Mouse (Mus musculus) right cerebral cortex, postnatal 14 days (tissue): ENCODE results near the gene Cecr2.
"Not testable (repeated sequence)": the region's sequence is repeated elsewhere in the genome, so short reads cannot be mapped to it uniquely, and the experiment has no call there.

Source experiments
- DNase-seq: peaks from one replicate; pipeline ENCODE4 v3.0.0; 2022

Cecr2 gene

DNA sequence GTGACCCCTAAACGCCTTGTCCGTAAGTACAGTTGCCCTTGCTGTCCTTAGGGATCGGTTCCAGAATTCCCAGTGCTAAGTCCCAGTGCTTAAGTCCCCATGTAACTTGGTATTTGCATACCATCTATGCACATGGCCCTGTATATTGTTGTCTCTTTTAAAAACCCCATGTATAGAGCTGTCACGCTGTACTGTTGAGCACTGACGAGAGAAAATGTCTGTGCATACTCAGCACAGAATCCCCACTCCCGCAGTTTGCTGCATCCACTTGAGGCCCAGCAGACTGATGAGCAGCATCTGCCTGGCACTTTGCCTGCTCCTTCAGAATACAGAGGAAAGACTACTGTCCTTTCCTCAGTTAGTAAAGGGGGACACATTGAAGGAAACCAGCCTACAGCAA lies 107.6 kb downstream of the Cecr2 start:
- no peak for DNase-seq

DNA sequence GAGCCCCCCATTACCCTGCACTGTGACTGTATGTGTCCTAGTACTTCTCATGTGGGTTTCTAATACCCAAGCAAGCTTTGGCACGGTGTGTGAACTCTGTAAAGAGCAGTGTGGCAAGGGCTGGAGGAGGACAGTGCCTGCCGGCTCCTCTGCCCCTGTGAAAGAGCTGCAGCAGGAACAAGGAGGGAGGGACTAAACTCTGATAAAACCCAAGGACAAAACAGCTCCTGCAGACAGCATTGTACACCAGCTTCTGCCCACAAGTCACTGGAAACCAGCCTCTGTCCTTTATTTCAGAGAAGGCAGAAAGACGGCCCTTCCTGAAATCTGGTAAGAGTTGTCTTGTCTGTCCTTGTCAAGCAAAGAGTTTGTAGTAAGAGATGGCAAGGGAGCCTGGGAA lies 110.1 kb downstream of the Cecr2 start:
- DNase-seq, result no peak

DNA sequence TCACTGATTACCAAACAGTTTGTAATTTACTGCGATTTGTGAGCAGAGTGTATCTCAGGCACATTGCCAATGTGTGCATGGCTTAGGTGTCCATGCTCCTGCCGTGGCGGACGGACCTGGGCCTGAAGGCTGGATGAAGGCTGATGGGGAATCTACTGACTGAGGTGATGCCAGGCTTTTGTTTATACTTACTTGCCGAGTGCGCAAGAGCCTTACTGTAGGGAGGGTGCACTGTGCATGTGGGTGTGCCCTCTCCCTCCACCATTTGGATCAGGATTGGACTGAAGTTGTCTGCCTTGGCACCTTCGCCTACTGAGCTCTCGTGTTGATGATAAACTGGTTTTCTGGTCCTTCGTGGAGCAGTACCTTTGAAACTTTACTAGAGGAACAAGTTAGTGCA lies 111.4 kb downstream of the Cecr2 start:
- DNase-seq, result no peak

DNA sequence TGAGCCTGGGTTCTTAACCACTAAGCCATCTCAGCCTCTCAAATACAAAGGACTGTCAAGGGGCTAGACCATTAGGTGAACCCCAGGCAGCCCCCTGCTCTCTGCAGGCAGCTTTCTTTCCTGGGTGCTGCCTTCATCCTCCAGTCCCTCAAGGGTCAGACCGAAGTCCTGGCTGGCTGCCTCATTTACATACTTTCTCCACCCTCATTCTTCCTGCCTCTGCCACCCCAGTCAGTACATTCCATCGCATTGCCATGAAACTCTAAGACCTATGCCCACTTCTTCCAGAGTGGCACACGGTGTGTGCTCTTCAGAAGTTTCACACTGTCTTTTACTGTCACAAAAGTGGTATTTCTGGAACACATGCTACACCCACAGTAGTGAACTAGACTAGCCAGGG lies 112.1 kb downstream of the Cecr2 start:
- DNase-seq, result no peak

DNA sequence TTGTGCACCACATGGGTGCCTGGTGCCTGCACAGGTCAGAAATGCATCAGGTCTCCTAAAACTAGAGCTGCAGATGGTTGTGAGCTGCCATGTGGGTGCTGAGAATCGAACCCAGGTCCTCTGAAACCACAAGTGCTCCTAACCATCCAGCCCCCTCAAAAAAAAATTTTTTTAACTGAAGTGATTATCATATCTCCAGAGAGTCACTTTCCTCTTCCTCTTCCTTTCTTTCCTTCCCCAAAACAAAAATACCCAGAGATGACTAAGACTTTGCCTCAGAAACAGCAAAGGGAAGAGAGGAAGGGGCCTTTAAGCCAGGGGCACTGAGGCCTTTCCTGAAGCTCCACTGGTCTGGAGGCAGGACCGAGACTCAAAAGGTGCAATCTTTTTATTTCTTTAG lies 116.8 kb downstream of the Cecr2 start:
- DNase-seq, result no peak

DNA sequence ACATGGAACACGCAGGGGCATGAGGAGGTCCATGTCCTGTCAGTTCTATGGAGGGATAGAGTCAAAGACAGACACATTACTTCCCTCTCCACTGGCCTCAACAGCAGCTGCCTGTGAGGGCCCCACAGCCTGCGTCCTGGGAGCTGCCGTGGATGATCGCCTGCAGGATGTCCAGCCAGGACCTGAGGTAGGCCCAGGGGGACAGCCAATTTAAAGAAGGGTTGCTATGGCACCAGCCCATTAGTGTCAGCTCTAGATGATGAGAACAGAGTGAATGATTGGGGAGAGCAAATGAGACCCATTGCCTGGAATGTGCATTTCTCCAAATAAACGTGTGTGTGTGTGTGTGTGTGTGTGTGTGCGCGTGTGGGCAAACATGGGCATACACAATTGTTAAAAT lies 118.2 kb downstream of the Cecr2 start:
- DNase-seq, result no peak

DNA sequence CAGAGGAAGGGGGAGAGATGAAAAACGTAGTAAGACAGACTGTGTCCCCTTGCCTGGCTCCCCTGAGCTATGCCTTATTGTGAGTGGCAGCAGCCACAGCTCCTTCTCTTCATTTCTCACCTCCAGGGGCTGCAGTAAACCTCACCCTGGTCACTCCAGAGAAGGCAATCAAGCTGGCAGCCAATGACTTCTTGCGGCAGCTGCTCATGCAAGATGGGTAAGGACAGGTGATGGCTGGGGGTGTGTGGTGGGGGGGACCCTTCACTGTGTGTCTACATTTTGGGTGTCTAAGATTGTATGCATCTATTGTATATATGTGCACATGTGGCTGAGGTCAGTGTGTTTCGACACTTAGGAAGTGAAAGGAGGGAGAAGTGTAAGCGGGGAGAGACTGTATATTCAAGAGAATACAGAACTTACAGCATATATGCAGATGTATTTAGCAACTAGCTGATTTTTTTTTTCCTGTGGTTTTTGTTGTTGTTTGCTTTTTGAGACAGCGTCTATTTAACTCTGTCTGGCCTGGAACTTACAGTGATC lies 122.0 kb downstream of the Cecr2 start:
- DNase-seq, result no peak

DNA sequence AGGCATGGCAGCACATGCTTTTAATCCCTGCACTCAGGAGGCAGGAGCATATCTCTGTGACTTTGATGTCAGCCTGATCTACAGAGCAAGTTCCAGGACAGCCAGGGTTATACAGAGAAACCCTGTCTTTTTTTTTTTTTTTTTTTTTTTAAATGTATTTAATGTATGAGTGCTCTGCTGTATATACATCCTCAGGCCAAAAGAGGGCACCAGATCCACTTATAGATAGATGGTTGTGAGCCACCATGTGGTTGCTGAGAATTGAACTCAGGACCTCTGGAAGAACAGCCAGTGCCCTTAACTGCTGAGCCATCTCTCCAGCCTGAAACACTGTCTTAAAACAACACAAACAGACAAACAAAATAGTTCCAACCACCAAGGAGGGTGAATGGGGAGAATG lies 122.7 kb downstream of the Cecr2 start:
- no peak for DNase-seq

DNA sequence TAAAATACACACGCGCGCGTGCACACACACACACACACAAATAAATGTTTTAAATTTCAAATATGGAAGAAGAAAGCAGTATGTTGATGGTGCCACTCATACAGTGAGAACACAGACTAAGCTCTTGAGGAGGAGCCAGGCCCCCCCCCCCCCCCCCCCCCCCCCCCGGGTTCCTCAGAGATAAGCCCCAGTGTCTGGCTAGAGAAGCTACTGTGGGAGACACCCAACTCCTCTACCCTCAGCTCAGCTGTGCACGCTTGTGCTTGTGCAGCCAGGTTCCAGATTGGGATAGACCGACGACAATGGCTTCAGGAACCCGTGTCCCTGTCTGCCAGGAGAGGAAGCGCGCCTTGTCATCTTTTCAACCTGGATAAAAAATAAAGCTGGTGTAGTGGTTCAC lies 124.0 kb downstream of the Cecr2 start:
- DNase-seq, result no peak

DNA sequence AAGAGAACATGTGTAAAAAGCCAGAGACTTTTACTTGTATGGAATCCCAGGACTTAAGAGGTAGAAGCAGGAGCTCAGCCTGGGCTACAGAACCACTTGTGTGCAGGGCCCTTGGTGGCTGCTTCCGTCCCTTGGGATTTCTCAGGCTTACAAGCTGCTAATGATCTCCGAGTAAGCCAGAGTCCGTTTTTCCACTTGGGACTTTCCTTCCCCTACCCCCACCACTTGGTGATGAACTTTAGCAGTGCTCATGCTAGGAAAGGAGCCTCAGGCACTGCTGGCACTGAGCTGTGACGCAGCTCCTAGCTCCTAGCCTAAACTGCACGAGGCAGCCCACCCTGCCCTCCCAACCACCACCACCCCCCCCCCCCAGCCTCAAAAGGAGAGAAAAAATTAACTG lies 124.5 kb downstream of the Cecr2 start:
- DNase-seq, result no peak

DNA sequence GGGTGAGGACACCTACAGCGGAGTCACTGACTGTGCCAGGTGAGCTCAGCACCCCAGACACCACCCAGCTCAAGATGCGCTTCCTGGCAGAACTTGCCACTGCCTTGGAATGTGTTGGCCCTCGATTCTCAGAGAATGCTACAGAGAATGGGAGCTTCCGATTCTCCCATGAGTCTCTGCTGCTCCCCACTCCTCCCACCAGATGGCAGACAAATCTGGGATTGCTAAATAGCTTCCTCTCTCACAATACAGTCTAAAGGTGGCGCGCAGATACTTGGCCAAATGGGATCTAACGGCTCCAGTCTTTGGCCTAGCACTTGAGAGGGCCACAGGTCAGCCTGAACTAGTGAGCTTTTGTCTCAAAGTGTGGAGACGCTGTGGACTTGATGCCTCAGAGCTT lies 126.8 kb downstream of the Cecr2 start:
- no peak for DNase-seq

DNA sequence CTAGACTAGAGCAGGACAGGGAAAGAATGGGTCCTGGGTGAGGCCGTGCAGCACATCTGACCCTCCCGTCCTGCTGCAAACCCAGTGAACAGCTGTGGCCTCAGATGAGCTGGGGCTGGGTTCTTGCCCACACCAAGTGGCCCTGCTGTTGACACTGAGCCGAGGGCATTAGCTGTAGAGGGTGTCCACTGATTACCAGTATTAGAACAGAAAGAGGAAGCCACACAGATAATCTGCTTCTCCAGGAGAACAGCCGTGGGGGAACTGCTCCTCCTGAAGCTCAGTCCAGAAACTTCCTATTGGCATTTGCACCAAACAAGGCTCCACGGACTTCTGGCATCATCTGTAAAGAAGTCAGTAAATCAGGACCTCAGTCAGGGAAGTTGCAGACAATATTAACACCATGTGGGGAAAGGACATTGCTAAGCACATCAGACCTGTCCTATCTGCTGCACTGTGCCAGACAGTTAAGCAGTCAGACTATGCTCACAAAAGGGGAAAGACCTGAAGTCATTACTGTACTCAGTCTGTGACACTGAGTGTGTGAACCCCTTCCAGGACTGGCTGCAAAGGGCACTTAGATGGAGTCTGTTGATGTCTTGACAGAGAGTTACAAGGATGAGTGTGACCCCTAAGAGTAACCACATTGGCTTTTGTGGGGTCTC lies 129.4 kb downstream of the Cecr2 start:
- DNase-seq, result no peak

DNA sequence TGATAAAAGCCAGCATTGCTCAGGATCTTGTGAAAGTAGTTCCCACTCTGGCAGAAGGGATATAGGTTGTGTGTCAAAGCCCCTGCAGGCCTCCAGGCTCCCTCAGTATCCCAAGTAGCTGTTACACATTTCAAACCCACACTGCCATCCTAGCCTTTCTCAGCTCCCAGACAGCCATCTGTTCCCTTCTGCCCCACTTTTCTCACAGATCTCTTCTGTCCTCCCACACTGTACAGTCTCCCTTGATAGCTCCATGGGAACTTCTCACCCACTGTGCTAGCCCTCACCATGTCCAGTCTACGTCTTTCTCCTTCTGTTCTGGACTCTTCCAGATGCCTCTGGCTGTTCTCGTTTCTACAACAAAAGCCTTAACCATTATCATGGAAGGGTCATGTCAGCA lies 129.9 kb downstream of the Cecr2 start:
- no peak for DNase-seq

DNA sequence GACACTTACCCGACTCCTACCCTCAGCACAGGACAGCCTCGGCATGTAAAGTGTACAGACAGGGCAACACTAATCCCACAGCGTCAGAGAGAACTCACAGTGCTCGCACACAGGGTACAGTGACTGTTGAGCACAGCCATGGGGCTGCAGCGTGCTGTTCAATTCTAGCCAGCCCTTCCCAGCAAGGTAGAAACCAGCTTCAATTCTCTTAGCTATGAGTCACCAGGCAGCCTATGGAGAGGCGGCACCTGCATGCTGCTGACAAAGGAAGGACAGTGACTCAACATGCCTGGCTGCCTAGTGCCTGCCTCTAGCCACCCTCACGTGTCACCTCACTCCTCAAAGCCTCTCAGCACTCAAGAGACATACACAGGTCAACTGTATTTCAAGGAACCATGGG lies 131.8 kb downstream of the Cecr2 start:
- no peak for DNase-seq

DNA sequence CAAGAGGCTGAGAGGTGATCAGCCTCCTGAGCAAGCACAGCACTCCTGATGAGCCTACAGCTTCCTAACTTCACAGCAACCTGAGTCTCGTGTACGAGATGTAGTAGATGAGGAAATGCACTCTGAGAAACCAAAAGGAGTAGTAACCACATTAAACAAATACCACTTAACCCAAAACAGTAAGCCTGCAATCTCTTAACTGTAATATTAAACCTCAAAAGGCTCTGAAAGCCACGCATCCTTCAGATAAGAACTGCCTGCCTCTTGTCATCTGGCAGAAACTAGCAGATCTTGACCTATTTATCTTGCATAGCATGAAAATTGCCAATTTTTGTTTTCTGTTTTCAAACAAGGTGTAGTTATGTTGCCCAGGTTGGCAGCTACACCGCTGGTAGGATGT lies 132.7 kb downstream of the Cecr2 start:
- DNase-seq, result no peak

DNA sequence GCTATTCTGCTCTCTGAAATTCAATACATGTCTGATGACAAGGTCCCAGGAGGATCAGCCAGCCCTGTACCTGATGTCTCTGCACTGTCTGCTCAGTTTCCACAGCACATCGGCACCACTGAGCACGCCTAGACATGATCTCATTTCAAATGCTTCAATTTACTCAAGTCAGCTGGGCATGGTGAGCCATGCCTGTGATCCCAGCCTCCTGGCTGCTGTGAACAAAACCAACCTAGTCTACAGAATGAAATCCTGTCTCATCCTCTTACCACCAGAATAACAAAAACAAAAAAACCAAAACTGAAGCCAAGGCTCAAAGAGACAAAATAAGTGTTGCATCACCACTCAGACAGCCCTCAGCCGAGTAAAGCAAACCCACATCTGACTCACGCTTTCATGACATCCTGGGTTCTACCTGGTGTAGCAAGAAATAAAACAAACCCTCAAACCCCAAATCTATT lies 133.4 kb downstream of the Cecr2 start:
- DNase-seq, result no peak

DNA sequence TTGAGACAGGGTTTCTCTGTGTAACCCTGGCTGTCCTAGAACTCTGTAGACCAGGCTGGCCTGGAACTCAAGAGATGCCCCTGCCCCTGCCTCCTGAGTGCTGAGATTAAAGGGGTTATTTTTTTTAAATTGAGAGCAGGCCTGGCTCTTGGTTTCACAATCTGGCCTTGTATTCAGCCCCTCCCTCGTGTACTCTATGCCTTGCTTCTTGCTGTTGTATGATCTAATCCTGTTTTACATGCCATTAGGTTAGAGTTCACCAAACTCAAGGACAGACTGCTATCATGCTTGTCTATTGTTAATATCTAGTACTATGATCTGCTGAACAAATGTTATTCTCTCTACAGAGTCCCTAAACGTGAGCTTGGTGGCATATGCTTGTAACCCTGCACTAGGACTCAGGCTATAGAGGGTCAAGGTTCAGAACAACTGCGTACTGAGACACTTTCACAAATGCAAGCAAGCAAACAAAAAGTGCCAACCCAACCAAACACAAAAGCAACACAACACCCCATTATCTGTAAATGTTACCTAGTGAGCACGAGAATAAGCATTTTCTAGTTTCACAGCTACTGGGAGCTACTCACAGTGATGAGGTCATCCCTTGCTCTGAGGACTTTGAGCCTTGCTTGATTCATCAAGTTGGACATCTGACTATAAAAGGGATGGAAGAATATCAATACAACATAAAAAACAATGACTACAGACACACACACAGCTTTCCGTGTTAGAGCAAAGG lies 141.0 kb downstream of the Cecr2 start:
- DNase-seq, result no peak

DNA sequence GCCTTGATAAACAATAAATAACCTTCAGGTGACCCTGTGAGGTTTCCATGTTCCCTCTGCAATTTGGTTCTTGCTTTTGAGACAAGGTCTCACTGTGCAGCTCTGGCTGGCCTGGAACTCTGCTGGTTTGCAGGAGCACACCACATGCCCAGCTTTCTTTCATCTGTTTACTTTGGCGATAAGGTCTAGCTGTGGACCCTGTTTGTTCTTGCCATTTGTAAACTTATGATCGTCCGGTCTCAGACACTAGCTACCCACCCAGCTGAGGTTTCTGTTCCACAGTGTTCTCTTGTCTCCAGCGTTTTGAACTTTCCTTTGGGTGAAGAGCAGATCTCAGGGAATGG lies 141.5 kb downstream of the Cecr2 start:
- no peak for DNase-seq

DNA sequence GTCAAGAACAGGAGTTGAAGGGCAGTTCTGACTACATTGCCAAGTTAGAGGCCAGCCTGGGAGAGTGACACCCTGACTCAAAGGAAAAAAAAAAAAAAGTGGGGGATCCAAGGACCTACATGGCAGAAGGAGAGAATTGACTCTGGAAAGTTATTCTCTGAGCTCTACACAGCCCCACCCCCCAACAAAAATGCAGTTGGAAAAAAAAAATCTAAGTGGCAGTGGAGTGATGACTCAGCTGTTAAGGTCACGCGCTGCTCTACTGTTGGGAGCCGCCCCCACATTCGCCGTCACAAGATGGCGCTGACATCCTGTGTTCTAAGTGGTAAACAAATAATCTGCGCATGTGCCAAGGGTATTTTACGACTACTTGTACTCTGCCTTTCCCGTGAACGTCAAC lies 145.8 kb downstream of the Cecr2 start:
- not testable (repeated sequence) for DNase-seq

DNA sequence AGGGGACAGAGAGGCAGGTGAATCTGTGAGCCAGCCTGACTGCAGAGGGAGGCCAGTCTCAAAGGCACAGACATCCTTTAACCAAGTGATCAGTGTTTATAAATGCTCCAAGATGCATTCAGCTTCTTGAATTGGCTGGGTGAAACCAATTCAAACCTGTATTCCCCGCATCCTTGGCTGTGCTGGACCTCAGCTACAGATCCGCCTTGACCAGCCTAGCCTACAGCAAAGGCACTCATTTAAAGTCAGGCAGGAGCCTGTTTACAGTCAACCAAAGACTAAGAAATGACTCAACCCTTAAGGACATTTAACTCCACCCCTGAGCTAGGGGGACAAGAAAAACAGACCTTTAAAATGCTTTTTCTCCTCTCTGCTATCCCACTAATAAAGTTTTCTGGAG lies 153.1 kb downstream of the Cecr2 start:
- DNase-seq, result no peak

DNA sequence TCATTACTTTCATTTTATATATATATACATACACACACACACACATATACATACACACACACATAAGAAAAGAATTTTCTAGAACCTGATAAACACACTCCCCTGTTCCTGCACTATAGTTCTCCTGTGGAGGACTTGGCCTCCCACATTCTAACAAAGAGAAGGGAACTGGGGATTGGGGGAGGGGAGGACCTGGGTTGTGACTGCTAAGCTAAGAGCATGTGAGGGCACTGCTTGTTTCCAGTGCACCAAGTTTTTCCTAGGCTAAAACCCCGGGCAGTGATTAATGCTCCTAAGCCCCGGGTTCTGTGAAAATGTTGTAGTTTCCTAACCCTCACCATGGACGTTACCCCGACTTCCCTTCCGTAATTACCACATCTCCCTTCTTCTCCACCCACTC lies 154.0 kb downstream of the Cecr2 start:
- DNase-seq, result no peak
